Mouse (Mus musculus): ENCODE measurements around the gene Stat6.

The Stat6 gene

DNA sequence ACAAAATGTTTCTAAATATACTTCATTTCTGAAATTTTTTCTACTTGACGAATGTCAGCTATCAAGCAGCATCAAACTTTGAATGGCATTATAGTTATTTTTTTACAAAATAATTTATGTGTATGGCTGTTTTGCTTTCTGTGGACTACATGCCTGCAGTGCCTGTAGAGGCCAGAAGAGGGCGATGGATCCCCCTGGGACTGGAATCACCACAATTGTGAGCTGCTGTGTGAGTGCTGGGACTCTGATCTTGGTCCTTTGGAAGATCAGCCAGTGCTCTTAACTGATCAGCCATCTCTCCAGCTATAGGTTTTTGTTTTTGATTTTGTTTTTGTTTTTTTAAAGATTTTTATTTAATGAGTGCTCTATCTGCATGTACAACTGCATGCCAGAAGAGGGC is 28.5 kb downstream of the Stat6 start:
- no peak for DNase-seq (ENCODE audit: low read depth, low spot score)

DNA sequence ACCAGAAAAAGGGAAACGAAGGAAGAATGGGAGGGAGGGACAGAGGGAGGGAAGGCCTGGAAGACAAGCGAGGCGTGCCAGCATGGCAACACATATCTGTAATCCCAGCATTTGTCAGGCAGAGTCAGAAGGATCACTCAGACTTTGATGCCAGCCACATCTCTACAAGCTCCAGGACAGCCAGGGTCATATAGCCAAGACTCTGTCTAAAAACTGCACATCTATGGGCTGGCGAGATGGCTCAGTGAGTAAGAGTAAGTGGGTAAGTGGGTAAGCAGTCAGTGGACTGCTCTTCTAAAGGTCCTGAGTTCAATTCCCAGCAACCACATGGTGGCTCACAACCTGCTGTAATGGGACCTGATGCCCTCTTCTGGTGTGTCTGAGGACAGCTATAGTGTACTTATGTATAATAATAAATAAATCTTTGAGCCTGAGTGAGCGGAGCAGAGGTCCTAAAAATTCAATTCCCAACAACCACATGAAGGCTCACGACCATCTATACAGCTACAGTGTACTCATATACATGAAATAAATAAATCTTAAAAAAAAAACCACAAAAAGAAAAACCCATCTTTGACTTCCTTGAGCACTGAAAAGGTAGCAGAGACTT is 31.4 kb downstream of the Stat6 start:
- DNase-seq (ENCODE audit: low read depth, low spot score): no peak

- peak; percentile 86 for DNase-seq (ENCODE audit: low read depth, low spot score)
These were observed 32.2 kb downstream of the Stat6 start for GRCm38 (mm10) chr10:127674794-127675522.

GRCm38 (mm10) chr10:127675859-127676398 is 33.1 kb downstream of the Stat6 start:
- DNase-seq (ENCODE audit: low read depth, low spot score): no peak

DNA sequence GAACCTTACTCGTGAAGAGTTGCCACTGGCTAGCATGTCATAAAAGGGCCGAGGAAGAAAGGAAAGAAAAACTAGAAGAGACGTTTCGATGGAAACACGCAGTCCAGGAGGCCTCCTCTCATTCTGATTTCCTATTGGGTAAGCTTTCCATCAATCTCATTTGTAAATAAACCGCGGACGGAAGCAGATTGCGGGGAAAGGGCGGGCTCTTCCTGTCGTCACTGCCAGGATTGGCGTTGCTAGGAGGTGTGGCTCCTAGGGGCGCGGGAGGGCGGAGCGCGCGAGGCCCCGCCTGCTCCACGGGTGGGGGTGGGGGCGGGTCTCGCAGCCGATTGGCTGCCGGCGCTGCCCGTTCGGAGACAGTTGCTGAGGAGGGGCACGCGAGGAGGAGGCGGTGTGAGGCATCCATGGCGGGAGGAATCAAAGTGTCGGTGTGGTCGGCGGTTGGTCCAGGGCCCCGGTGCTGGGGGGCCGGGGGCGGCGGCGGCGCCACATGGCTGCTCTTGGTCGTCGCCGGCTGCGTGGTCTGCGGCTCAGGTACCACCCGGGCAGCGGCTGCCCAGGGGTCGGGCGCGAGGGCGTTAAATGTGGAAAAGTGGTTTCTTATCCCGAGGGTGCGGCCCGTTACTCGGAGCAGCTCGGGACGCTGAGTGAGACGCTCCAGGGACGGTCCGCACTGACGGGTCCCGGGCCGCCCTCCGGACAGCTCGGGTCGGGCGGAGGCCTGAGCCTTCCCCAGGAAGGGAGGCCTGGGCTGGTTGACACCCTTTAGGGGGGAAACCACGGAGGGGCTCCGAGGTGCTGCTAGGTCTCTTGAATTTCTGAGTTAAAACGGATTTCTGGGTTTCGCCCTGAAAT is 34.1 kb downstream of the Stat6 start:
- peak; percentile 99 for DNase-seq (ENCODE audit: low read depth, low spot score)

DNA sequence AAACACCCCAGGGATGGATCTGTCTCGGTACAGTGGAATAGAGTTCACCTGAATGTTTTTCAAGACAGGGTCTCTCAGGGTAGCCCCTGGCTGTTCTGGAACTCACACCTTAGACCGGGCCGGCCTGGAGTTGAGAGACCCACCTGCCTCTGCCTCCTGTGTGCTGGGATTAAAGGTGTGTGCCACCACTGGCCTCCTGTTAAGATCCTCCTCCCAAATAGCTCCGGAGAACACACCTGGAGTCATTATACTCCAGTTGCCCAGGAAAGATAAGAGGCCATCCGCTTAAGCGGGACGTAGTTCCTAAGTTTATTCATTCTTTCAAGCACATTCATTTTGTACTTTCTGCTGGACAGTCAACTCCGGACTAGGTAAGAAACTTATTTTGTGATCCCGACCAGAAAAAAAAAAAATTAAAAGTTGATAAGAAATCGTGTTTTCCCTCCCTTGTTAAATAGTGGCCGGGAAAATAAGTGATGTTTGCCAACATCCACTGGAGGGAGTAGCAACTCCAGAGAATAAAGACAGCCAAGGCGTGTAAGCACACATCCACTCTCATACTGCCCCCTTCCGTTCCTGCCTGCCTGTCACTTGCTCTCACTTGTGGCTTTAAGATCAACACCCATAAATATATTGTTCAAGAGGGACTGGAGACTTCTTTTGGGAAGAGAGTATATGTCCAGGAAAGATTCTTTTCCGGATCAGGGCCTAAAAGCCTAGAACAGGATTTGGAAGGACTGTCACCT is 35.0 kb downstream of the Stat6 start:
- DNase-seq (ENCODE audit: low read depth, low spot score): peak; percentile 69

- DNase-seq (ENCODE audit: low read depth, low spot score): no peak
These were observed 36.4 kb downstream of the Stat6 start for GRCm38 (mm10) chr10:127679208-127679607.

DNA sequence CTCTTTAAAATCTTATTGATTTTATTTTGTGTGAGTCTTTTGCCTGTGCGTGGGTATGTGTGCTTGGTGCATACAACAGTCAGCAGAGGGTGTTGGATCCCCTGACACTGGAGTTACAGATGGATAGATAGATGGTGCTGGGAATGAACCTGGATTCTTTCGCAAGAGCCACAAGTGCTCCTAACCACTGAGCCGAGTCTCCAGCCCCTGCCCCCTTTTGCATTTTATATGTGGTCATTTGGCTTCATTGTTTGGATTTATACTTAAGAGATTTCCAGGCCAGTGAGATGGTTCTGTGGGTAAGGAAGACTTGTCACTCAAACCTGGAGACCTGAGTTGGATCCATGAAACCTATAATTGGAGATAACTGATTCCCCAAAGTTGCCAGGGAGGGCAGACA is 37.1 kb downstream of the Stat6 start:
- no peak for DNase-seq (ENCODE audit: low read depth, low spot score)

DNA sequence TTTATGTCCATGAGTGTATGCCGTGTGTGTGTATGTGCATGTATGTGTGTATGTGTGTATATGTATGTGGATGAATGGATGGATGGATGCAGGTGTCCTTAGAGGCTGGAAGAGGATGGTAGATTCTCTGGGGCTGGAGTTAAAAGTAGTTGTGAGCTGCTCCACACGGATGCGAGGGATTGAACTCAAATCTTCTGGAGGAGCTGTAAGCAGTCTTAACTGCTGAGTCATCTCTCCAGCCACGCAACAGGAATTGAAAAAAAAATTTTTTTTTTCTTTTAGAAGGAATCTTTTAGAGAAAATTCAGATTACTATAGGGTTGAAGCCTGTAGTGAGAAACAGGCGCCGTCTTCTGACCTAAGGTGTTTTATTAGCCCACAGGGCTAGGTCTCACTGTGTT is 40.1 kb downstream of the Stat6 start:
- no peak for DNase-seq (ENCODE audit: low read depth, low spot score)

DNA sequence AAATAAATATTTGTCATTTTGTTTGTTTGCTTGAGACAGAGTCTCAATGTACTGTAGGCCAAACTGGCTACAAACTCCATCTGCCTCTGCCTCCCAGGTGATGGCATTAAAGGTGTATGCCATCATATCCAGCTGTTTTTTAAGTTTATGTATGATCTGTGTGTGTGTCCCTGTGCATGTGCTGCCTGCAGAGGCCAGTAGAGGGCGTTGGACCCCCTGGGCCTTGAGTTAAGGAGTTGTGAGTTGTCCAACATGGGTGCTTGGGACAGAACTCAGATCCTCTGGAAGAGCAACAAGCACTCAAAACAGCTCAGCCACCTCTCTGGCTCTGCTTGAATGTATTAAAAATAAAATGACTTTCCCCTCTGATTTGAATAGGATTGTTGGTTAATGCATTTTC is 48.3 kb downstream of the Stat6 start:
- no peak for DNase-seq (ENCODE audit: low read depth, low spot score)

DNA sequence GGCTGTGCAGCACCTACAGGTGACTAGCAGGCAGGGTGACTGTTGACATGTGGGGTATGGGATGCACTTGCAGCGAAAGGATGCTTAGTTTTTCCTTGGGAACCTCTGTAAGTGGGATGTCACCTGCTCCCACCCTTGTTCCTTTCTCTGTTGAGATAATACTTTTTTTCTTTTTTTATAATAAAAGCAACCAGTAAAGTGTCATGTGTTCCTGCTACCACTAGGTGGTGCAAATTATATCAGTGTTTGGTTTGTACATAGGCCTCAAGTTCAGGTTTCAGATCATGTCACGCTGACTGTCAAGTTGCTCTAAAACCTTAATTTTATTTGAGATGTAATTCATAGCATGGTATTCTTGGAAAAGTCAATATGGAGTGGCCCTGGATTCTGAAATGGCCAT is 51.9 kb downstream of the Stat6 start:
- DNase-seq (ENCODE audit: low read depth, low spot score): peak; percentile 24

DNA sequence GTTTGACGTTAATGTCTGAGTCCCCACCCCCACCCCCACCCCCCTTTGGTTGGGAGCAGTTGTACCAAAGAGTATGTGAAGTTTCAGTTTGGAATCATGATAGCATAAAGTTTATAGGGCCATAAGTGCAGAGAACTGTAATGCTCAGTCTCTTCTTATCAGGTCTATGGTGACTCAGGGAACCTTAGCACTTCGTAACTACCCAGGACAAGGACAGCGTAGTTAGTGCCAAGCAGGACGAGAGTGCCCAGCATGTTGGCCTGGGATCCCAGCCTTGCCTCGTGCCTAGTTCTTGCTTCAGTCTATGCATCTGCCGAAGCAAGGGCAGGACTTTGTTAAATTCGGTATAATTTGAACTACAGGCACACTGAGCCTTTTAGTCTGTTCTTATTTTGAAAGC is 53.0 kb downstream of the Stat6 start:
- DNase-seq (ENCODE audit: low read depth, low spot score): no peak

DNA sequence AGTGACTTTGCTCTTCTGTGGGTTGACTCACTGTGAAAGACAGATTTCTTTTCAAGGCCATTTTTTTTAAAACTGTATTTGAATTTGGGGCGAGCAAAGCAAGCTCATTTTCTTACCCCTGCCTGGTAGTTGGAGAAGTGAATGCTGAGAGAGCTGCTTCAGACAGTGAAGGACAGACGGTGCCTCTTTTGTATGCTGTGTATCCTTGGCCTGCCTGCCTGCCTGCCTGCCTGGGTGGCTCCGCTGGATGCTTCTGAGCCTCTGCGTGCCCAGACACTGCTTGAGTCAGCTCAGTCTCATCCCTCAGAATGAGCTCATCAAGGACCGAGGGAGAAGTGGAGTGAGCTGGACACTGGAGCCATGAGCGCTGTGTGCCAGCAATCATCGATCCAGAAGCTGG is 56.2 kb downstream of the Stat6 start:
- no peak for DNase-seq (ENCODE audit: low read depth, low spot score)

- DNase-seq (ENCODE audit: low read depth, low spot score): peak; percentile 33
These were observed 60.5 kb downstream of the Stat6 start for GRCm38 (mm10) chr10:127703299-127703698.

- DNase-seq (ENCODE audit: low read depth, low spot score): no peak
These were observed 61.5 kb downstream of the Stat6 start for GRCm38 (mm10) chr10:127704293-127704692.

- DNase-seq (ENCODE audit: low read depth, low spot score): no peak
These were observed 62.0 kb downstream of the Stat6 start, which contains the start of gene Myo1a for GRCm38 (mm10) chr10:127704766-127705220. Gene Myo1a (plus strand): TSS chr10:127705170.

- DNase-seq (ENCODE audit: low read depth, low spot score): no peak
These were observed 63.0 kb downstream of the Stat6 start for GRCm38 (mm10) chr10:127705783-127706182.

DNA sequence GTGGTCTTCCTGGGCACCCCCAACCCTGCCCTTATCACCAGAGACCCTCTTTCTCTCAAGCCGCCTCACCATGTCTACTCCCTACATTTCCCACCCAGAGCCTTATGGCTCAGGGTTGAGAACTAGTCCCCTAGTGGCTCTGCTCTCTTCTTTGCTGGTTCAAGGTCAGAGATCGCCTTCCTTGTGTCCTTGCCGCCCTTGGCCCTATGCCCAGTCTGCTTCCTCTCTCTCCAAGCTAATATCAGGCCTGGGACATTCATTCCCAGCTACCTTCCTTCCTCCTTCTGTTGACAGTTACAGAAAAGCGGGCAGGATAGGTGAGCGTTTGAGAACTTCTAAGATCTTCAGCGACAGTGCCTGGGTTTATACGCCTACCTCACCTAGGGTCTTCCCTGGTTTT is 64.9 kb downstream of the Stat6 start:
- DNase-seq (ENCODE audit: low read depth, low spot score): no peak

DNA sequence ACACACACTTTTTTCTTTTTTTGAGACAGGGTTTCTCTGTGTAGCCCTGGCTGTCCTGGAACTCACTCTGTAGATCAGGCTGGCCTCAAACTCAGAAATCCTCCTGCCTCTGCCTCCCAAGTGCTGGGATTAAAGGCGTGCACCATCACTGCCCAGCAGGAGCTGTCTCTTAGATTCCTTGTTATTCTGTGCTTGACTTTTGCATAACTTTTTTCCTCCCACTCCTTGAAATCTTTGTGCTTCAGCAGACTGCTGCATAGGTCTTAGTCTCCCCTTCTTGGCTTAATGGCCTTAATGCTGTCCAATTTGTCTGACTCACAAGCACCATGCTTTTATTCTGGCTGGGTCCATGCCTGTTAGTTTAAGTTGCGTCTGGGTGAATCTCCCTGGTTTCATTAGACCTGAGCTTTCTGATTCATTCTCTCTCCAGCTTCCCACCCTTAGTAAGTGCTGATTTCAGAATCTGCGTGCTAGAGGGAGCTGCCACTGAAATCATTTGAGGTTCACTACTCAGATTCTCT is 66.1 kb downstream of the Stat6 start:
- no peak for DNase-seq (ENCODE audit: low read depth, low spot score)

GRCm38 (mm10) chr10:127710331-127710730 is 67.5 kb downstream of the Stat6 start:
- DNase-seq (ENCODE audit: low read depth, low spot score): no peak
